Mouse (Mus musculus) mature B cell (primary cell): ENCODE measurements around the gene Cdh16.

ENCODE experiments used
- in situ Hi-C: fragments of 300-500 bp; cut with MboI; formaldehyde crosslinking; loops from 2 replicates; pipeline ENCODE4 v1.14.3; 2019

Cdh16 gene

GRCm38 (mm10) chr8:104627065-104627740 lies 3.0 kb upstream of the Cdh16 start:
- in situ Hi-C loops = loop anchor here (25.0 kb wide), 1 partner anchor 635 kb away; the partner anchor contains the start of genes B3gnt9, Fbxl8, Hsf4 and Tradd

GRCm38 (mm10) chr8:104620765-104621164 lies 3.4 kb downstream of the Cdh16 start:
- in situ Hi-C loops = no loop called here

DNA sequence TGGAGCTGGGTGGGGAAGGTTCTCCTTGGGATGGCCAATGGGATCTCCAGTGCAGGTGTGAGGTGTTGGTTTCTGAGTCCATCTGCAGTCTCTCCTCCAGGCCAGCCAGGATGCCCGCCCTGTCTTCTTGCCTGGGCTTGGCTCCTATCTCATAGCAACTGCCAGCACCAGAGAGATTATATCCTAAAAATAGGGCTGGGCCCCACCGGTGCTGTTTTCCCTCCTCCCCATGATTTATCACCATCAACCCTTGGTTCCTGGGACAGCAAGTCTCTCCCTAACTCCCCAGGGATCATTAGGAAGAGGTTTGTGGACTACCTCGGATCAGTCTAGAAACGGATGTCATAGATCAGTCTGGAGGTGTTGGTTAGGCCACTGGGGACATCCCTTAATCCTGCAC lies 11.1 kb downstream of the Cdh16 start:
- in situ Hi-C loops = no loop called here

DNA sequence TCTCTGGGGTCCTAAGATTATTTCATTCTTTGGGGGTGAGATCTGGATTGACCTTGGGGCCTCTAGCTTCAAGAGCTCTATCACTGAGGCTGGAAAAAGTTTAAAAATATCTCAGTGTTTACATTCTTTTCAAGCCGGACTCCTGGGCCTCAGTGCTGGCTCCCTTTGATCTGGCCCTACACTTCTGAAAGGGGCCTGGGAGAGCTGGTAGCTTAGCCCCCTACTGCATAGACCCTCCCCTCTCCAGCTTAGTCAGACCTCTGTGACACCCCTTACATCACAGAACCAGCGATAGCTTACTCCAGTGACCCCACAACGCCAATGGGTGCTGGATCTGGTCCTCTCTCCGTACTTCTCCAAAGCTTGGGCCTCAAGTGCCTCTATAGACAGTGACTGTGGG lies 12.6 kb downstream of the Cdh16 start:
- in situ Hi-C loops = no loop called here

DNA sequence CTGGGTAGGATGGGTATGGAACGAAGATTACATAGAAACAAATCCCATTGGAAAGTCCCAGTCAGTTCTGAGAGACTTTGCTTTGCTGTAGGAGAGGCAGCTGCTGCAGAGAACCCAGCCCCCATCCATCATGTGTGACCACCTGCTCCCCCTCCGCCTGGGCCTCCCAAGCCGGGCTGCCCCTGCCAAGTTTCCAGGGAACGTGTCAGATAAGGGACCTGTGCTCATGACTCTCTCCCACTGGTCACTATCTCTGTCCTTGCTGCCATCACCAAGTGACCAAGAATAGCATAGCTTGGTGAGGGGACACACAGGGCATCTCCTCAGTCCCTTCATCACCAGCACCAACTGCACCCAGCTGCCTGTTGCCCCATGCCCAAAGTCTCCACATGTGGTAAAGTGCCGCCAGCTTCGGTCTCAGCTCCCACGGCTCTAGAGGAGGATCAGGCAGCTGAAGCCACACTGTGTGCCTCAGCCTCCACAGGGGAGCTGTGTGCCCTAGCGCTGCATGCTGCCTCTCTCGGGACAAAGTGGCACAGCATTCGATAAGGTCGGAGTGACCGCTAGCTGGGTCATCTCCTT lies 13.9 kb downstream of the Cdh16 start:
- in situ Hi-C loops = no loop called here

GRCm38 (mm10) chr8:104609222-104609621 lies 15.0 kb downstream of the Cdh16 start:
- in situ Hi-C loops = no loop called here

GRCm38 (mm10) chr8:104607944-104608343 lies 16.3 kb downstream of the Cdh16 start:
- in situ Hi-C loops = no loop called here

GRCm38 (mm10) chr8:104606329-104606728 lies 17.9 kb downstream of the Cdh16 start:
- in situ Hi-C loops = no loop called here

- in situ Hi-C loops = no loop called here
These were observed 21.0 kb downstream of the Cdh16 start for GRCm38 (mm10) chr8:104603245-104603593.

DNA sequence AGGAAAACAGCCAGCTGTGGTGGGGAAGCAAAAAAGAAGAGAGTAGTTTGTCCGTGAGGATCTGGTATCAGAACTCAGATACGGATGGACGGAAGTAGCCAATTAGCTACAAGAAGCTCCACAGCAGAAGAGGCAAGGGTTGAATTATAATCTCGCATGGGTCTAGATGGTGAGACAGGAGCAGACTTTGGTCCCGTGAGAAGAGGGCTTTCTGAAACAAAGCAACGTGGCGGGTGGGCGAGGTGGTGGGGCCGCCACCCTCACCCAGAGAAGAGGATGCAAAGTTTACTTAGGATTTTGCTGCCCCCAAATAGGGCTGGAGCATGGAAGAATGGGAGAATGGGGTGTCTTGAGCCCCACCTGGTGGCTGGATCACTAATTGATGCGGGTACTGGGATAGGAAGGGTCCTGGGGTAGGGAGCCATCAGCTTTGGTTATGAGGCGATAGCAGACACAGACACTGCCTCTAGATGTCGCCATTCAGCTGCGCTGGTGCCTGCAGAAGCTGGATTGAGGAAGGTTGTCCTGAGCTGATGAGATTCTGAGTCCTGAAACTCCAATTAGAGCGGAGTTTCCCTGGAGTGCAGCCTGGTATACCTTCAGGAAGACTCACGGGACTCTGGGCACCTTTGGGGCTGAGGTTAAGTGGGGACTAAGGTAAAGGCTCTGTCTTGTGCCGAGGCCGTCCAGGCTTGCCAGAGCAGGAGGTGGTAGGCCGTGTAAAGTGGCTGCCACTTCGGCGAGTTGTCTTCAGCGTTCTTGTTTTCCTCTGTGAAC lies 21.5 kb downstream of the Cdh16 start:
- in situ Hi-C loops = no loop called here

DNA sequence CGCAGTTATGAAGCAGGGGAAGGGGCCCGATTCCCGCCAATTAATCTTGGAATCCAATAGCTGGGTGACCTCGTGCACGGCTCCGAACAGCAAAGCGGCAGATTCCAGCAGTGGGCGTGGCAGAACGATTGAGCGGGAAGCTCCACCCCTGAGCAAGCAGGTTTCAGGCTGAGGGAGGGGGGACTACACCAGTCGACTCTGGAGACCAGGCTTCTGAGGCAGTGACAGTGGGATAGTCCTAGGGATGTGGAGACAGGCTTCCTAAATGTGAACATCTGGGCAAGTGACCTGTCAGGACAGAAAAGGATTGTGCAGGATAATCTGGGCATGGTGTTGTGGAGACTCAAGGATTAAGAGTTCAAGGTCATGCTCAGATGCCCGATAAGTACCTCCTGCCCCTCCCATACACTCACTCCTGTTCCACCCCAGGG lies 22.2 kb downstream of the Cdh16 start:
- in situ Hi-C loops = no loop called here

DNA sequence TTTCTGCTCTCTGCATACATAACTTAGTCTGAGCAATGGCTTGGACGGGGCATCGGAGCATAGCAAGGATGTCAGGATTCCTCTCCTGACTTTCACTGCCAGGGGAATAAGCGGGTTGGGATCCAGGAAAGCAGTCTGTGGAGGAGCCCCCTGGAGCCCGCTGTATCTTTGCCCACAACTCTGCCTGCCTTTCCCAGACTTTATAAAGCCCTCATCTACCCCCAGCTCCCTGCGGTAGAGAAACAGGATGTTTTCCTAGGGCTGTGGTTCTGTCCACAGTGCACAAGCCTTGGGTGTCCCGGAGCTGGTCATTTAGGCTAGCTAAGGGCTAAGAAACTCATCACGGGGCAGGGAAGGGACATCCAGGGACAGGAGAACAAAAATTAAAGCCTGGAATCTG lies 22.8 kb downstream of the Cdh16 start:
- in situ Hi-C loops = no loop called here

- in situ Hi-C loops = no loop called here
These were observed 25.7 kb downstream of the Cdh16 start for GRCm38 (mm10) chr8:104598496-104598895.

- in situ Hi-C loops = no loop called here
These were observed 26.5 kb downstream of the Cdh16 start for GRCm38 (mm10) chr8:104597656-104598055.

DNA sequence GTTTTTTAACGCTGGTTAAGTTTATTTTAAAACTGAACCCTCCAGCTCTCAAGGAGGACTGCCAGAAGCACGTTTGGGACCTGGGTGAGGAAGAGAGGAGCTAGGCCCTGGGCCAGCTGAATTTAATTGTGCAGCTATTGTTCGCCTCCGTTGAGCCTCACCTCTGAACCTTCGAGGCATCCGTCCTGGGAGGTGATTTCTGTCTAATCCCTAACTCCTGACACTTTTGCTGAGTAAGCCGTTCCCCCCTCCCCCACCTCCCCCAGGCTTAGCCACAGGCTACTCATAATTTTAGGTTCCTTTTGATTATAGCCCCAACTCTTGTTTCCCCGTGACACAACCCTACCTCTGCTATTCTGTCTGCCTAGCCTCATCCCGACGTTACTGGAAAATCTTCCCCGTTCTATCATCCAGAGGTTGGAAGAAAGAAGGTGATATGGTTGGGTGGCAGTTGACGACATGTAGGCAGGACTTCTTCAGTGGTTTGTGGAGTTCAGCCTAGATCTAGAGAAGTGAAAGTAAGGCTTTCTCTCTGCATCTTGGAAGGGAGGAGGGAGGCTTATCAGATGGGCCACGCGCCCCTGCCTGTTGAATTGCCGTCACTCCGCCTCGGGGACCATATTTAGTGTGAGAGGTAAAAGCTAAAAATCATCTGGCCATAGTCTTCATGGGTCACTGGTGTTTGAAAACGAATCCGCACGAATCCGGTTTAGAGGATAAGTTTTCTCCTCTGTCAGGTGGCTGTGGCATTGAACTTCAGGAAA lies 28.2 kb downstream of the Cdh16 start:
- in situ Hi-C loops = no loop called here

DNA sequence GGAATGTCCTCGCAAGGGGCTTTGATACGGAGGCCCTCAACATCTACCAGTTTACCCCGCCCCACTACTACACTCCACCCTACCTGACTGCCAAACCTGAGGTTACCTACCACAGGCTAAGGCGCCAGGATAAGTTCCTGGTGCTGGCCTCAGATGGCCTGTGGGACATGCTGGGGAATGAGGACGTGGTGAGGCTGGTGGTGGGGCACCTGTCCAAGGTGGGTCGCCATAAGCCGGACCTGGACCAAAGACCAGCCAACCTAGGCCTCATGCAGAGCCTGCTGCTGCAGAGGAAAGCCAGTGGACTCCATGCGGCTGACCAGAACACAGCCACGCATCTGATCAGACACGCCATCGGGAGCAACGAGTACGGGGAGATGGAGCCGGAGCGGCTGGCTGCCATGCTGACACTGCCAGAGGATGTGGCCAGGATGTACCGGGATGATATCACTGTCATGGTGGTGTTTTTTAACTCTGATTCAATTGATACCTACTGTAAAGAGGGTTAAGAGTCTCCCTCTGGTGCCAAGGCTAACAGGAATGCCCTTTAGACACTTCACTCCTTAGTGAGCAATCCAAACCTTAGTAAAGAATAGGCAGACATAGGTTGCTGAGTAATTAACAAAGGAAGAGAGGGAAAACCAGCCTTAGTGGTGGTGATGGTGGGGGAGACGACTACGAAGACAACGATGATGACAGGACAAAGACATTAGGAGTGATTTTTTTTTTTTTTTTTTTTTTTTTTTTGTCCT lies 29.4 kb downstream of the Cdh16 start:
- in situ Hi-C loops = no loop called here

DNA sequence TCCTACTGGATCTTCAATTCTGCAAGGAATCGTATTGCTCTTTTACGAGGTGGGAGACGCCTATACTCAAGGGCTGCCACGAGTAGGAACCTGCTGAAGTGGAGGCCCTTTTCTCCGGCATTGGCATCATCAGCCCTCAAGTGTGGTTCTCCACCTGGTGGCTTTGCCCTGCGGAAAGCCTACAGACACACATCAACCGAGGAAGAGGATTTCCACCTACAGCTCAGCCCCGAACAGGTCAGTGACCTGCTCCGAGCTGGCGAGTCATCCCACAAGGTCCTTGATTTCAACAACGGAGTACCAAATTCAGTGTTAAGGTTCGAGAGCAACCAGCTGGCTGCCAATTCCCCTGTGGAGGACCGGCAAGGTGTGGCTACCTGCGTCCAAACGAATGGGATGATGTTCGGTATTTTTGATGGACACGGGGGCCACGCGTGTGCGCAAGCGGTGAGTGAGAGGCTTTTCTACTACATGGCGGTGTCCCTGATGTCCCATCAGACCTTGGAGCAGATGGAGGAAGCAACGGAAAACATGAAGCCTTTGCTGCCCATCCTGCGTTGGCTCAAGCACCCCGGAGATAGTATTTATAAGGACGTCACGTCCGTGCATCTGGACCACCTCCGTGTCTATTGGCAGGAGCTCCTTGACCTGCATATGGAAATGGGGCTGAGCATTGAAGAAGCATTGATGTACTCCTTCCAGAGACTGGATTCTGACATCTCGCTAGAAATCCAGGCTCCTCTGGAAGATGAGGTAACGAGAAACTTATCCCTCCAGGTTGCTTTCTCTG lies 30.5 kb downstream of the Cdh16 start:
- in situ Hi-C loops = no loop called here

DNA sequence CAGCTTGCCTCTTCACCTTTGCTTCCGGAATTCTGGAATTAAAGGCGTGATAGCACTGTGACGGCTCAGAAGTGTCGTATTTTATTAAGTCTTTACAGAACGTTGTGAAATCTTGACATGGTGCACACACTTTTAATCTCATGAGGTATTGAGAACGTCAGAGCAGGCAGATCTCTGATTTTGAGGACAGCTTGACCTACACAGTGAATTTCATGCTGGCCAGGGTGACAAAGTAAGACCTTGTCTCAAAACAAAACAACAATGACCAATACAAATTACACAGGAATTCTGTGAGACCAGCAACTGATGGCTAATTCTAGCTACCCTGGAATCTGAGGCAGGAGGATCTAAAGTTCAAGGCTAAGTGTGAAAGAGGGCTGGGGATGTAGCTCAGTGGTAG lies 31.6 kb downstream of the Cdh16 start:
- in situ Hi-C loops = no loop called here

GRCm38 (mm10) chr8:104591856-104592255 lies 32.3 kb downstream of the Cdh16 start:
- in situ Hi-C loops = no loop called here

DNA sequence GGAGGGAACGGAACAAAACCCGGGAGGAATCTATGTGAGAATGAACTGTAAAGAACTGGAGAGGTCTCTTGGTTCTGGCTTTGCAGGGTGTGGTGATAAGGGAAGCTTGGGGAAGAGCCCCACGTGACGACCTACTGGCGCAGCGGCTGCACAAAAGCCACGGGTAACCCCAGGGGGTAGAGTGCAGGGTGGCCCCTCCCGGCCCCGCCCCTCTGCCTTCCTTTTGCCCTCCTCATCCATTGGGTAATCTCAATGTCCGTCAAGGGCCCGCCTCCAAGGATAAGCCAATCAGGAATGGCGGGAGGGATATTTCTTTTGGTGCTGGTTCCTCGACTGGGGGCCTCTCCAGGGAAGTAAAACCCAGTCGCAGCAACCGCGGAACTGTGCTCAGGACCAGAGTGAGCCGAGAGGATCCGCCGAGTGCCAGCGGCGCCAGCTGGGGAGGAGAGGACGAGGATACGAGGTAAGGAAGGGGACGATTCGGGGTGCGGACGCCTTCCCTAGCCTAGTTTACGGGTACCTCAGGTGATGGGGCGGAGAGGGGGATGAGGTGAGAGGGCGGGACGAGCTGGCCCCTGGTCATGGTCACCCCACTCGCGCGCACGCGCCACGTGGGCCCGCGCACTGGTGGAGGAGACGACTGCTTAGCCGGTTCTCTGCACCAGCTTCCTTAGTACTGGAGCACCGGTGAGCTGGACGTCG lies 32.9 kb downstream of the Cdh16 start, which contains the start of gene Pdp2:
Gene Pdp2, plus strand, starts transcription at position 319 of the 702 bp plus-strand sequence.
- in situ Hi-C loops = no loop called here
